Mouse (Mus musculus) frontal cortex, adult 2 months (tissue): ENCODE measurements at regions not wholly inside any gene's neighbourhood (a gene's known extent, or its start where the extent isn't known, plus 50 kb on each side); places are given as distances from the start of the nearest gene placed in this dataset.

Experiments used
- DNase-seq, 2 experiments: peaks; one replicate each; pipeline ENCODE4 v3.0.0; 2022; ENCODE audit warnings: low spot score in 1 of 2; ENCODE audit errors: extremely low spot score in 1 of 2

- DNase-seq = no peak
Measured at GRCm38 (mm10) chr3:12262342-12262741, 1926.9 kb upstream of the Gm38303 start.

GRCm38 (mm10) chr3:12257650-12258049 is 1922.2 kb upstream of the Gm38303 start:
- no peak for DNase-seq

GRCm38 (mm10) chr3:12246145-12246544 is 1910.7 kb upstream of the Gm38303 start:
- DNase-seq = peak in 1 of 2 experiments; percentile 9

GRCm38 (mm10) chr3:12241026-12241425 is 1905.5 kb upstream of the Gm38303 start:
- no peak for DNase-seq

- DNase-seq = no peak
Measured at GRCm38 (mm10) chr3:12227741-12228480, 1892.4 kb upstream of the Gm38303 start.

GRCm38 (mm10) chr3:12226816-12227215 is 1891.3 kb upstream of the Gm38303 start:
- no peak for DNase-seq

- DNase-seq = no peak
Measured at GRCm38 (mm10) chr3:12224851-12225250, 1889.4 kb upstream of the Gm38303 start.

- DNase-seq = no peak
Measured at GRCm38 (mm10) chr3:12216035-12216434, 1880.6 kb upstream of the Gm38303 start.

- no peak for DNase-seq
Measured at GRCm38 (mm10) chr3:12214821-12215220, 1879.3 kb upstream of the Gm38303 start.

- DNase-seq = no peak
Measured at GRCm38 (mm10) chr3:12173371-12173770, 1837.9 kb upstream of the Gm38303 start.

- DNase-seq = no peak
Measured at GRCm38 (mm10) chr3:12151329-12151728, 1815.8 kb upstream of the Gm38303 start.
